Mouse (Mus musculus): Measurements from ENCODE around the gene Cfap54.

Gene Cfap54

DNA sequence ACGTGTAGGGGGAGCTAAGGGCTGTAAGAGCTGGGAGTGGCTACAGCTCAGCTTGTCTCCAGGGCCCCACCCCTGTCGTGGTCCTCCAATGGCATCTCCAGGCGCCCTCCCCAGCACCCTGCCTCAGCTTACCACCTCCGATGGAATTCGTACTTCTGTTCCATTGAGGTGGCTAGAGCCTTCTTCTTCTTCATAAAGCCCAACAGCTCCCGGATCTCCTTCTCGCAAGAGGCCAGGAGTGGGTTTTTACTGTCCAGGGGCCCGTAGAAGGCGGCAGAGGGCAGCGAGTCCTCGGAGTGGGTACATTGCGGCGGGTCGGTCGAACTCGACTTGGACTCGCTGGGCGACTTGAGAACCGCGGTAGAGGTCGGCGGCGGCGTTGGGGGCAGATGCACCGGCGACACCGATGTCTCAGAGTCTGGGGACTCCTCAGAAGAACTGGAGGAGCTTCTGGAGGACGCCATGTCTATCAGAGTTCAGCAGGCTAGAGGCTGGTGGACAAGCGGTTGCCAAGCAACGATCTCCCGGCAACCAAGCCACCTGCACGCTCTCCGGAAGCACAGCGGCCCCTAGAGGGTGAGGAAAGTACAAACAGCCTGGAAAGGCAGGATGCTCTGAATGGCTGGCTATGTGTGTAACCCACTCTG, at the start of gene Cfap54:
TSS of gene Cfap54 (minus strand) at position 486 of the 647 bp plus-strand sequence.
- peak; percentile 89 to 91 for DNase-seq

- DNase-seq = no peak
Observed at GRCm38 (mm10) chr10:93130456-93130940, 49.1 kb upstream of the Cfap54 start.

DNA sequence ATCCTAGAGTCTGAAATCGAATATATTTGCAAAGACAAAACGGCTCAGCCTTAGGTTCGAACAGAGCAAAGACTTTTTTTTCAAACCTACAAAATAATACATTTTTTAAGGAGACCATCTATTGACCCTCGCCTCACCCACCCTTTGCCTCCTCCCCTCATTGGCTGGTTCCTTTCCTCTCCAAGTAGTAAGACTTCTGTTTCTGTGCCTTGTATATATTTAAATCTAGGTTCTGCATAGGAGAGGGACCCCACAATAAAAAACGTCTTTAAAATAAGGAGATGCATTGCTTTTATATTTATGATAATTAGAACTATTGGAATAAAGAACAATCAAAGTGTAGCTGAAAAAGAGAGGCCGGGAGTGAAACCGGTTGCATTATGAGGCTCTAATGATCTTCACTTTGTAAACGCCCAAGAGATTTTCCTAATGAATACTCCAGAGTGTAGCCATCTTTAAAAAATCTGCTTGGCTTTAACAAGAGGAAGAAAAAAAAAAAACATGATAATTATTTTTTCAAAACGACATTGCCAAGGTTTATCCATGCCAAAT, 48.6 kb upstream of the Cfap54 start:
- DNase-seq = no peak

DNA sequence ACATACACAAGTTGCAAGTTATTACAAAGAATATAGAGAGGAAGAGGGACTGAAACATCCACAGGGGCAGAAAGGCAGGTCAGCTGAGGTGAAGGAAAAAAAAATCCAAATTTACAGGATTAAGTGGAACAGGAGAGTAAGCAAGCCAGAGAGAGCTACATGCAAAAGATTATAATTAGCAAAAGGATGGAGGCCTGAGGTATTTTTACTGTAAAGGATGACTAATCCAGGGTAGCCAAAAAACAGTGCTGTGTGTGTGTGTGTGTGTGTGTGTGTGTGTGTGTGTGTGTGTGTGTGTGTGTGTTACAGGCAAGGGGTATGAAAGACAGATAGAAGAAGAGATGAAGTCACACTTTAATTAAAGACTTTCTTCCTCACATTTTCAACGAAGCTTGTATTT, 47.9 kb upstream of the Cfap54 start:
- DNase-seq = no peak

DNA sequence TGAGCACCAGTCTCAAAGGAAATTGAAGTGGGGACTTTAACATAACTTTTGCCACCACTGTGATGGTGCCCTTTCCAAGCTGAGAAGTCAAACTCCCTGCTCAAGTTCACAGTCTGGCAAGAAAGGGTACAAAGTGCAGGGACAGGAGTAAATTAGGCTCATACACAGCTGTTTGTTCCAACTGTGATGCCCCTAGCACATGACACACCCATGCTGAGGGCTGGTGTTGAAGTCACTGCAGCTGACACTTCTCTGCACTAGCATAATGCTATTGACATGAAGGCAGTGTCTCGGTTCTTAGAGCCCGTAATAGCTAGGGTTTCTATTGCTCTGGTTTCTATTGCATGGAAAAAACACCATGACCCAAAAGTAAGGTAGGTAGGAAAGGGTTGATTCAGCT, 47.1 kb upstream of the Cfap54 start:
- no peak for DNase-seq

DNA sequence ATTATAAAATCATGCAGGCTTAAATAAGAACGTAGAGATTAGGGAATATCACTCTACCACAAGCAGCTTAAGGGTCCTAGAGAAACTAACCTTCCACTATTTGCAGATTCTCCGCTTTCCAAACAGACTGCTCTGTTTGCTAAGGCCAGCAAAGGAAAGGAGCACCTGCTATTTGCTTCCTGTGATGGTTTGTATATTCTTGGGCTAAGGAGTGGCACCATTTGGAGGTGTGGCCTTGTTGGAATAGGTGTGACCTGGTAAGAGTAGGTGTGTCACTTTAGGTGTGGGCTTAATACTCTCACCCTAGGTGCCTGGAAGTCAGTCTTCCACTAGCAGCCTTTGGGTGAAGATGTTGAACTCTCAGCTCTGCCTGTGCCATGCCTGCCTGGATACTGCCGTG, 44.6 kb upstream of the Cfap54 start:
- no peak for DNase-seq

- DNase-seq = peak; percentile 79 to 87
Observed at GRCm38 (mm10) chr10:93123957-93124613, 42.7 kb upstream of the Cfap54 start.

DNA sequence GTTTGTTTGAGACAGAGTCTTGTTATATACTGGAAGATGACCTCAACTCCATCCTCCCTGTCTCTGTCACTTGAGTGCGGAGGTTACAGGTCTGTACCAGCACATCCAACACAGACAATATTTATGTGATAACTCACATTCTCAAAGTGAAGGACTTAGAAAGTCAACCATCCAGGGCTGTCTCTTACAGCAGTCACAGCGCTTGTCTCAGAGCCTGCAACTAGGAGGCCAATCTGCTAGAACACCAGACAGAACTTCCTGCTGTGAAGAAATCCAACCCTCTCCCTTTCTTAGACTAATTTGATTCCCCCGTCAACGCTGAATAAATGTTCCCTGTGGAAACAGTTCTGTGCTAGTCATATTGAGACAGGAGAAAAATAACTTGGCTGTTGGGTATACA, 41.9 kb upstream of the Cfap54 start:
- DNase-seq = no peak

GRCm38 (mm10) chr10:93122399-93123184, 41.2 kb upstream of the Cfap54 start:
- DNase-seq = no peak

DNA sequence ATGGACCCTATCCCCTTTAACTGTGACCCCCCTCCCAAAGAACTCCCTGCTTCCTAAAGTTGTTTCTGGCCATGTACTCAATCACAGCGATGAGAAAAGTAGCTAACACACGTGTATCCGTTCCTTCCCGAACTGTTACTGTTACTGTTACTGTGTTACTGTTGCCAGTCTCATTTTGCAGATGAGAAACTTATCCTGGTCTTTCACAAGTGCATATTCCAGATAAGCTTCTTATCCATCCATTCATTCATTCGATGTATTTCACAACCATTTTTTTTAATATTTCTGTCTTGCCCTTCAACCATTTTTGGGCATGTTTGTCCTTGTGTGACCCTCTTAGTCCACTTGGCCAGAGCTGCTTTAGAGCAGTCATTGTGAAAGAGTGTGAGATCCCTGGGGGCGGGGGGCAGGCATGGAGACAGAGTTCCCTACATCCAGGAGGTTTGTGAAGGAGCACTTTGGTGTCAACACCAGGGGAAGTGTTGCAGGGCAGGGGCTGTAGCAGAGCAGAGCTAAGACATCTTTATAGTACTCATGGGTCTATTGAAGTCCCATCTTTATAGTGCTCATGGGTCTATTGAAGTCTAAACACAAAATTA, 39.9 kb upstream of the Cfap54 start:
- DNase-seq = no peak

GRCm38 (mm10) chr10:93119809-93120208, 38.4 kb upstream of the Cfap54 start:
- no peak for DNase-seq

GRCm38 (mm10) chr10:93116636-93117035, 35.2 kb upstream of the Cfap54 start:
- DNase-seq = no peak

- no peak for DNase-seq
Observed at GRCm38 (mm10) chr10:93115743-93116142, 34.3 kb upstream of the Cfap54 start.

GRCm38 (mm10) chr10:93114782-93115181, 33.4 kb upstream of the Cfap54 start:
- no peak for DNase-seq

- no peak for DNase-seq
Observed at GRCm38 (mm10) chr10:93113968-93114367, 32.5 kb upstream of the Cfap54 start.

- DNase-seq = no peak
Observed at GRCm38 (mm10) chr10:93112021-93112420, 30.6 kb upstream of the Cfap54 start.

DNA sequence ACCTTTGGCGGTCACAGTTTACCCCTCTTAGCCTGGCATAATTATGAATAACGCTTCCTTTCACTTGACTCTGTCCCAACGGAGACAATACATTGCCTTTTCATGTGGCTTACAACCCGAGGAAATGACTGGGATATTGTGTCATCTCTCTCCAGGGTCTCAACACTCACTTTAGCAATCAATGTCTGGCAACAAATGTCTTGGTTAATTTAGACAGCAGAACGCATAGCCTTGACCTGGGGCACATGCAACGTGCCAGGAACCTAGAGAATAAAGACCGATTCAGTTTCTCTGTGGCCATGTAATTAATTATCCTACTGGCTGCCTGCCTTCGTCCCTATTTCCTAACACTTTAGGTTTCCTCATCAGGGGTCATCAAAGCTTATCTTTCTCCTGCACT, 30.0 kb upstream of the Cfap54 start:
- DNase-seq = no peak

DNA sequence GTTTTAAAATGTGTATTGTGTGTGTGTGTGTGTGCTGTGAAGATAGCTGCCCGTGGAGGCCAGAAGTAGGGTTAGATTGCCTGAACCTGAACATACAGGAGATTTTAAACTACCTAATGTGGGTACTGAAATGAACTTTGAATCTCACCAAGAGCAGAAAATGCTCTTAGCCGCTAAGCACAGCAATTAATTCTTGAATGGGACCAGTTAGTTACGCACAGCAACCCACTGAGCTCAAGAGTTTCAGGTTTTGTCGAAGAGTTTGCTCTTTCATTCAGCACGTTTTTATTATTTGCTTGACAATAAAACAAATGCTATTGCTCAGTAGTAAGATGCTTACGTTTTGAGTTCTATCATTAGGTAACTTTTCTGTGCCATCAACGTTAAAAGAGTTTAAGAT, 23.9 kb upstream of the Cfap54 start:
- no peak for DNase-seq

GRCm38 (mm10) chr10:93104357-93104756, 22.9 kb upstream of the Cfap54 start:
- DNase-seq = no peak

- no peak for DNase-seq
Observed at GRCm38 (mm10) chr10:93103676-93104075, 22.3 kb upstream of the Cfap54 start.

DNA sequence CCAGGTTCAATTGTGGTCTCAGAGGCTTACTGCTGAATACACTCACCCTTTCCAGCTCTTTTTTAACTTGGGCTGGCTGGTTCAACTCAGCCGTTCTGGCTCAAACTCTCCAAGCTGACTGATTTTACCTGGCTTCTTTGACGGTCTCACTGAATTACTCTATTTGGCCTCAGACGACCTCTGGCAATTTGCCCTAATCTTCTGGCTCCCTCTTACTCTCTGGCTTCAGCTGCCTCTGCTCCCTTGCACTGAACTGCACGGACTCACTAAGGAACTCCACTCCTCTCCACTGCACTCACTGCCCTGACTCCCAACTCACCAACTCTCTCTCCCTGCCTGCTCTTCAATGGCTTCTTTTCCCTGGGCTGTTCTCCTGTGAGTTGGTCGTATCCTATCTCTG, 20.9 kb upstream of the Cfap54 start:
- no peak for DNase-seq

GRCm38 (mm10) chr10:93098211-93098805, 16.9 kb upstream of the Cfap54 start:
- no peak for DNase-seq

GRCm38 (mm10) chr10:93097439-93097838, 16.0 kb upstream of the Cfap54 start:
- no peak for DNase-seq

Measured in lung, postnatal 4 days (tissue).